Mouse (Mus musculus) cerebellum, postnatal 36 days (tissue): ENCODE measurements around the gene Rtp2.

Experiments used
- DNase-seq, 2 experiments: peaks; one replicate each; pipeline ENCODE4 v3.0.0; 2021 to 2022; ENCODE audit warnings: mixed read lengths in 2 of 2

Rtp2 gene

GRCm38 (mm10) chr16:23885098-23885497 is 47.1 kb downstream of the Rtp2 start:
- no peak for DNase-seq
